Mouse (Mus musculus) left cerebral cortex, adult 8-10 months (tissue): ENCODE results near the gene Pacrg. TPM values are rescaled to one million over a fixed set of nuclear protein-coding genes. Genes with fewer than 3 reads are reported as not detected.
A peak's percentile ranks its signal among the peaks of the same experiment; 100 is the strongest.

Experiments
- DNase-seq, 2 experiments: peaks; one replicate each; pipeline ENCODE4 v3.0.0; 2022; ENCODE audit warnings: low spot score in 2 of 2
- total RNA-seq, 4 experiments: library from RNA; stranded (reverse); gene quantifications; 2 replicates each; pipeline ENCODE4 v1.2.4; 2022

Pacrg gene
- total RNA-seq, 4 experiments from 2014 or later, result 19.2 to 25.9 (median 21.6) TPM

DNA sequence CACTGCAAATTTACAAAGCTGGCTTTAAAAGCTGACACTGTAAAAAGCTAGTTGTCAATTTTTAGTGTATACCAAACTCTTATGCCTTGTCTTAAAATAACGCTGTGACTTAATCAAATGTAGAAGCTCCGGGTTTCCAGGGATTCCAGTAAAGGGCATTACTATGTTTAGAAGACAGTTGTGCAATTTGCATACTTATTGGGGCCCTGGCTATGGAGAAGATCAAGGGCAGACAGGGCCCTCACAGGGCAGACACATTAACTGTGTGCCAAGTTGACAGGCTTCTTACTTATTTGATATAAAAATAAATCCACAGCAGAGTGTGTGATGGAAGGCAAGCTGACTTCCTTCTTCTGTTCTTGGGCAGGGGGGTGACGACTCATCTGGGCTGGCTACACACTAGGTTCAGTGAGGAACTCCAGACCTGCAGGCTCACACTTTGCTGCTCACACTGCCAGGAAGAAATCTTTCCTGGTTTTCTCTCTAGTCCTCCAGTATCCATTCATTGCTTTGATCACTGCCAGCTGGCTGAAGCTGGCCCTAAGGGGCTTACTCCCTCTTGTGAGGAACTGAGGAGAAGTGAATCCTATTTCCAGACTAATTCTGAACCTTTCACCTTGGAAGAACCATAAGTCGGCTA lies 342.2 kb downstream of the Pacrg start:
- no peak for DNase-seq

- DNase-seq, result no peak
These were observed 344.0 kb downstream of the Pacrg start for GRCm38 (mm10) chr17:10496066-10496465.

GRCm38 (mm10) chr17:10495588-10495987 lies 344.5 kb downstream of the Pacrg start:
- no peak for DNase-seq

DNA sequence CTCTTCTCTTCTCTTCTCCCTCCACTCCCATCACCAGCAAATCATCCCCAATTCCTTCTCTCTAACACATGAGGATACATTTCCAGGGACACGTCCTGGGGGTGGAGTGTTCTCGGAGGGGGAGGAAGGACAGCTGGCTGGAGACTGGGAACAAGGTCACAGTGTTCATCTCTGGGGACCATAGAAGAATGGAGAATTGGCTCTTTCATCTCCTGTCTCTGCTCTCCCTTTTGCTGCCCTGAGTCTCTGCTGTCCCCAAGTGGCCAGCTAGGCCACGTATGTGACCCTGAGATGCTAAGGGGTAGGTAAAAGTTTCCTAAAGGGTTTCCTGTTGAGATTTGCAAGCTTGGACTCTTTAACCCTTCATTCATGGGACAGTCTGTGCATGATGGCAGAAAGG lies 347.0 kb downstream of the Pacrg start:
- peak in 1 of 2 experiments; percentile 60 for DNase-seq

DNA sequence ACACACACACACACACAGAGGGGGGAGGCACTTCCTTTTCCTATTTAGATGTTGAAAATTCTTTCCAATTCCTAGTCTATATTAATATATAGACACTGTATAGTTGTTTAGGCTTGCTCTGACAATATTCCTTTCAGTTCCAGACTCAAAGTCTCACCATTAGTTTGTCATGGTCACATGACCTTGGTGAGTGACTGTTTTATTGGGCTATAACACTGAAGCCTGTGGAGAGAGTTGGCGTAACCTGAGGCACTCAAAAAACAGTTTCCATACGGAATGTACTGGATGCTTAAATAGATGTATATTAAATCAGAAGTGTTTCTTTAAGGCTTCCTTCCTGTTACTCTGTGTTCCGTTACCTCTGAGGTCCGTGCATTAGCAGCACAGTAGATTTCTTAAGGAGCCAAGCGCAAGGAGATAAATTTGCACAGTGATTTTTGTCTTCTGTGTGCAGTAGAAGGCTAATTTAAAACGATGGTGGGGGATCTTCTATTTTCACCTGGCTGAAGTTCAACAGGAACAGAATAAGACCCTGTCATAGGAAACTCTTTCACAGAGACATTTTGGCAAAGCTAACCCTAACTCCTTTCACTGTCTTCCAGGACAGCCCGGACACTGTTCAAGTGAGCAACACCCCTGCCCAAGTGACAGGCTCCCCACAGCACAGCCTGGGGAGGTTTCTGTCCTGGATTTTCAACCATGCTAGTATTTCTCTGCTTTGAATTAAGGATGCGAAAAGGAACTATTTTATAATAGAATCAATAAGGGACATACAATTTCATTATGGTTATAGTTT lies 349.5 kb downstream of the Pacrg start:
- no peak for DNase-seq

- no peak for DNase-seq
These were observed 351.2 kb downstream of the Pacrg start for GRCm38 (mm10) chr17:10488873-10489272.

GRCm38 (mm10) chr17:10483945-10484546 lies 356.1 kb downstream of the Pacrg start:
- peak in 1 of 2 experiments; percentile 62 for DNase-seq

DNA sequence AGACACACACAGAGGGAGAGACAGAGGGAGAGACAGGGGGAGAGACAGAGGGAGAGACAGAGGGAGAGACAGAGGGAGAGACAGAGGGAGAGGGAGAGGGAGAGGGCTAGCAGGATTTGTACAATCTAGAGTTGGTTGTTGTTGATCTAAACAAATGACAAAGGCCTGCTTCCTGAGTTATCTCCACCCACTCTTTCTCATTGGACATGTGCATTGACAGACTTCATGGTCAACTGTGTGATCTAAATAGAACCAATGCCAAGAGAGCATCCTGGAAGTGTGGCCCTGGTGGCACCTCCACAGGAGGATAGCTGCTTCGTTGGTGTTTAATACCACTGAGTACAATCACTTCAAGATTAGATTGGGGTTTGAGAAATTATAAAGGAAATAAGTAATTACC lies 359.0 kb downstream of the Pacrg start:
- no peak for DNase-seq

- no peak for DNase-seq
These were observed 360.9 kb downstream of the Pacrg start for GRCm38 (mm10) chr17:10479020-10479707.

- DNase-seq, result no peak
These were observed 361.7 kb downstream of the Pacrg start for GRCm38 (mm10) chr17:10478377-10478776.

GRCm38 (mm10) chr17:10476807-10477206 lies 363.3 kb downstream of the Pacrg start:
- DNase-seq, result no peak

DNA sequence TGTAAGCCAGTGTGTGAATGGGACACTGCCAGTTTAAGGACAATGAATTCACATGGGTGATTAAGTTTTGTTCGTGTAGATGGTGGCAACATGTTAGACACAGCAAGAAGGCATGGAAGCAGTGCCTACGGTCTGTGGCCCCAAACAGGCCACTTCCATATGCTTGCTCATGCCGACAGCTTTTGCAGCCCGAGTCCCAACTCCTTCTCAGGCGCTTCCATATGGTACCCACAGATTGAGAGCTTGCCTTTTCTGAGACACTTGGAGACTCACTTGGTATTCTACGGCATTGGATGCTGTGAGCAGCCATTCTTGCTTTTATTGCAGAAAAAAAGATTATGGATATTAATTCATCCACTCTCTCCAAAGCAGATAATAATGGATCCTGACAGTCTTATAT lies 365.1 kb downstream of the Pacrg start:
- no peak for DNase-seq

DNA sequence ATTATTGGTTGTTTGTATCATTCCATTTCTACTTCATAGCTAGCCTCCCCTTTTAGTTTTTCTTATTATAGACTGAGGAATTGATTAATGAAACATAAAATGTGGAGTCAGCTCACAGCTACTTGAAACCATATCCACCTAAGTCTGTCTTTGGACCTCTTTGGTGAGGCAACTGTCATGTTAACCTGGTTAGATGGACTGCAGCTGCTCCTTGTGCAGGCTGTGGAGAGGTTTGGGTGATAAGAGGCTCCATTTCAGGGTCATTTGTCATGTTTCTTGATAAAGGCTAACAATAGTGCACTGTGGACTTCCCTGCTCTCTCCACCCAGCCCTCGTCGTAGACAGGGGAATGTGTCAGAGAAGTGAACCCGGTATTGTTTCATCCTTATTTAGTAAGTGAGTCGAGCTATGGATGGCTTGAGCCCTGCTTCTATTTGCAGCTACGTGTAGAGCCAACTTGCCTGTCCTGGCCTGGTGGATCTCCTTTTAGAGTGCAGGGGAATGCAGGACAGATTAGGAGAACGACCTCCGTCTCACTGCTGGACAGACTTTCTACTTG lies 366.2 kb downstream of the Pacrg start:
- no peak for DNase-seq

GRCm38 (mm10) chr17:10473175-10473574 lies 366.9 kb downstream of the Pacrg start:
- DNase-seq, result no peak

GRCm38 (mm10) chr17:10469874-10470568 lies 370.1 kb downstream of the Pacrg start:
- DNase-seq, result no peak

GRCm38 (mm10) chr17:10467102-10467501 lies 373.0 kb downstream of the Pacrg start:
- no peak for DNase-seq

DNA sequence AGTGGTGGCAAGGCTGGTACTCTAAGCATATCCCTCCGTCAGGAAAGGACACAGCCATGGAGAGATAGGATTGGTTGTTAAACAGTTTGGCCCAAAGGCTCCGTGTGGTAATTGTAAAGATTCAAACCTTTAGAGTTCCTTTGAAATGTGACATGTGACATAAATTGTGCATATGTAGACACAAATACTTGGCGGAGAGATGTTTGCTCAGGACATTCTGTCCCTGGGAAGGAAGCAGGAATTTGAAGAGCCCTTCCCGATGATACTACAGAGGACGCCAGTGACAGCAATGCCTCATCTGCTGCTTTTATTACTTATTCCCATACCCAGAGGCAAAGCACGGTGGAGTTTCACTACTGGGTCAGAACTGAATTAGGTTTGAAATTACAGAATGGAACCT lies 374.6 kb downstream of the Pacrg start:
- no peak for DNase-seq

DNA sequence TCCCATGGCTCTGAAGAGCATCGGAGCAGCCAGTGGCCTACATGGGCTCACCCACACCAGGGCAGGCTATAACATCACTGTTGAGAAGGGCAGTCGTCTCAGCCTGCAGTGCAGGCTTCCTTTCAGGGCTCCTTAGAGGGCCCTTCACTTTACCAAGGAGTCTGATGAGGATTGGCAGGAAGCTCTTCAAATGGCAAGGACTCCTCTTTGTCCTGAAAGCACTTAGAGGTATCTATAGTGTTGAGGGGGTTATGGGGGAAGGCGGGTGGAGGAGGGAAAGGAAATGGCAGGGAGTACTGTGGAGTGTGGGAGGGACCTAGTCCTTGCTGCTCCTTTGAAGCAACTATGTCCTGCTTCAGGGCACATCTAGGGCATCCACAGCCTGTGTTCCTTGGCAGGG lies 375.4 kb downstream of the Pacrg start:
- no peak for DNase-seq

- no peak for DNase-seq
These were observed 376.5 kb downstream of the Pacrg start for GRCm38 (mm10) chr17:10463626-10464025.

DNA sequence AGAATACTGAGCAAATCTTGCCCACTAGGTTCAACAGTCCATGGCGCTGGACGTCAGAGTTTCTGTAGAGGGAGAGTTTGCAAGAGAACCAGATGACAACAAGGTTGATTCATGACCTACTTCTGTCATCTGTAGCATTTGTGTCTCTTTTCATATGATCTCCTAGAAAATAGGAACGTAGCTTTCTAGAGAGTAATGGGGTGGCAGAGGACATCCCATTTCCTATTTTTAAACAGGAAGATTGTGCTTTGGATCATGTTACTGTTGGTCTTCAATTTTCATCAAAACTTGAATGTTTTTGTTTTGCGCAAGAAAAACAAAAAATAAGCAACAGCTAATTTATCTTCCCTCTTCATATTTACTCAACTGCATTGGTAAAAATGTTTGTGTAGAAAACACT lies 379.2 kb downstream of the Pacrg start:
- no peak for DNase-seq

GRCm38 (mm10) chr17:10458743-10459142 lies 381.4 kb downstream of the Pacrg start:
- DNase-seq, result no peak
